Mouse (Mus musculus): ENCODE results near the gene Gm6121. TPM values are rescaled to one million over a fixed set of nuclear protein-coding genes. Genes with fewer than 3 reads are reported as not detected.

Gm6121 gene
- polyA plus RNA-seq (2012; rRNA removed; ENCODE audit: low replicate concordance), result not detected in 2 replicates

GRCm38 (mm10) chrX:26935597-26935996 is at the start of gene Gm6121:
Gene Gm6121 (minus strand): TSS chrX:26935697.

Other genes starting within 250 kb of the Gm6121 start
- not detected in 2 replicates for gene Gm14525, start 233.1 kb downstream of the Gm6121 start, polyA plus RNA-seq (2012; rRNA removed; ENCODE audit: low replicate concordance)

Data from mammary gland, adult 2 months (tissue).